ENCODE assay signal across 8 mouse cellular contexts in the genomic region with DNA sequence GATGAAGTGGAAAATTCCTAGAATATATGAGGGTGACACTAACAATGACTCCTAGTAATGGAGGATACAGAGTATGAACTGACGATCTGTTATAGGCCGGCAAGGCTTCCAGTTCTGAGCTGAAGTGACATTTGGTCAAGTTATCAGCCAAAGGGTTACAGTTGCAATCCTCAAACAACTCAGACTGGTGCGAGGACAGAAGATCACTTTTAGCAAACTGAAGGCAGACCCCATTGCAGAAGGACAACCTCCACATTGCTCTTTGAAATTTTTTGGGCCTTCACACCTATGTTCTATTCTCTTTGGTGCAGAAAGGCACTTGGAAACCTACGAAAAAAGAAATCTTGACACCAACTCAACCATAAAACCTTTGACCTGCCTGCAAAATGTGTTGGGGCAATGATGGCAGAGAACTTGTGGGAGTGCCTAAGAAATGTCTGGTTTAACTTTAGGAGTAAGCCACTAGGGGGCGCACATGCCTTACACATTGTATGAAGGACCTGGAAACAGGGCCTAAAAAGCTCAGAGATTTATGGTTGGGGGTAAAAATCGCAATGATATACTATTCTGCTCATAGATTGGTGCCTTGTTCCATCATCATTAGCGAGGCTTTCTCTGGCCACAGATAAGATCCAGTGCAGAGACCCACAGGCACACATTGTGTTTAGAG.
DNase-seq lines count a peak whose midpoint lies in the region; ATAC-seq and TF ChIP-seq lines count a peak whose summit lies in the region.

No protein-coding gene starts in this region.

- peak; percentile 63 for TF ChIP-seq CTCF in heart, postnatal 0 days (IDR thresholded peaks at IDR 0.05; ENCODE audit: low read depth)
- TF ChIP-seq CTCF in MEL (IDR thresholded peaks at IDR 0.05 in 2 of 3, conservative IDR thresholded peaks at IDR 0.05 in 1 of 3; ENCODE audit: control insufficient read depth in 1 of 3, insufficient read depth in 1 of 3, low read depth in 2 of 3, low read length in 3 of 3, poor library complexity in 1 of 3, severe bottlenecking in 1 of 3), result peak; percentile 38 to 64 (median 42); a peak in 5 of 6 replicates
- peak; percentile 51; the same call in 1 of the 2 replicates for TF ChIP-seq CTCF in cerebellum, adult 2 months (IDR thresholded peaks at IDR 0.05; ENCODE audit: borderline replicate concordance, insufficient read depth, low read depth, low read length)

- H3K4me2 ChIP-seq in heart, postnatal 0 days (ENCODE audit: low read depth, low read length), result no peak overlapping the region
- H3K4me2 ChIP-seq in midbrain, embryonic 14.5 days (ENCODE audit: low read length), result no peak overlapping the region

- no peaks in the 10 kb centered on the region for H3K36me3 ChIP-seq in heart, postnatal 0 days (replicated peaks; ENCODE audit: control insufficient read depth, insufficient read depth, low read length)
- no peaks in the 10 kb centered on the region for H3K36me3 ChIP-seq in MEL (ENCODE audit: control insufficient read depth in 1 of 2, insufficient read depth in 2 of 2, low read length in 2 of 2)
- no peaks in the 10 kb centered on the region for H3K36me3 ChIP-seq in midbrain, embryonic 14.5 days (ENCODE audit: control insufficient read depth, insufficient read depth, low read length)

- H3K9ac ChIP-seq in heart, postnatal 0 days (replicated peaks; ENCODE audit: low read depth, low read length), result no peak overlapping the region
- H3K9ac ChIP-seq in MEL (ENCODE audit: control insufficient read depth, low read depth, low read length, poor library complexity, severe bottlenecking), result no peak overlapping the region
- H3K9ac ChIP-seq in midbrain, embryonic 14.5 days (replicated peaks; ENCODE audit: low read length), result no peak overlapping the region

- TF ChIP-seq EP300 in heart, postnatal 0 days (IDR thresholded peaks at IDR 0.05; ENCODE audit: low read depth), result no peak
- no peak for TF ChIP-seq EP300 in MEL (IDR thresholded peaks at IDR 0.05; ENCODE audit: low read depth in 1 of 2, low read length in 2 of 2)

- WGBS in heart, postnatal 0 days, result 35% methylated on average over 7 of the region's 7 CpGs
- 48% methylated on average over 7 of the region's 7 CpGs for WGBS in cerebellum, adult 2 months
- 58% methylated on average over 7 of the region's 7 CpGs for WGBS in midbrain, embryonic 14.5 days

- H3K4me1 ChIP-seq in heart, postnatal 0 days (ENCODE audit: control insufficient read depth, insufficient read depth), result no peaks in the 10 kb centered on the region
- H3K4me1 ChIP-seq in MEL (ENCODE audit: control insufficient read depth in 1 of 2, insufficient read depth in 2 of 2, low read length in 2 of 2), result no peaks in the 10 kb centered on the region
- no peaks in the 10 kb centered on the region for H3K4me1 ChIP-seq in cerebellum, adult 2 months (ENCODE audit: control insufficient read depth, insufficient read depth, low read length)
- H3K4me1 ChIP-seq in midbrain, embryonic 14.5 days (ENCODE audit: control insufficient read depth, insufficient read depth, low read length), result no peaks in the 10 kb centered on the region

- no peak overlapping the region for H3K27ac ChIP-seq in heart, postnatal 0 days (ENCODE audit: low read depth)
- no peak overlapping the region for H3K27ac ChIP-seq in MEL (ENCODE audit: control insufficient read depth, low read depth, low read length)
- no peak overlapping the region for H3K27ac ChIP-seq in cerebellum, adult 2 months (ENCODE audit: insufficient read depth, low read length)
- H3K27ac ChIP-seq in midbrain, embryonic 14.5 days (replicated peaks; ENCODE audit: low read depth, low read length), result no peak overlapping the region

- DNase-seq in heart, postnatal 0 days (ENCODE audit: low spot score), result peak; percentile 42
- DNase-seq in heart, adult 9 months (ENCODE audit: low spot score in 2 of 2), result no peak
- DNase-seq in MEL (ENCODE audit: low read depth, low spot score), result peak; percentile 69
- DNase-seq in cerebellum, adult 2 months, result peak; percentile 32 to 34
- peak; percentile 5 to 83 for DNase-seq in frontal cortex, adult 2 months (ENCODE audit: extremely low spot score in 1 of 2, low spot score in 1 of 2)
- DNase-seq in layer of hippocampus, postnatal 14 days (ENCODE audit: low spot score in 2 of 2), result peak; percentile 31 to 66
- DNase-seq in midbrain, embryonic 14.5 days, result peak; percentile 89
- DNase-seq in spleen, postnatal 36 days (ENCODE audit: low spot score in 2 of 2), result no peak

- no peaks in the 10 kb centered on the region for H3K9me3 ChIP-seq in heart, postnatal 0 days (replicated peaks; ENCODE audit: control insufficient read depth, low read length)
- H3K9me3 ChIP-seq in MEL (replicated peaks; ENCODE audit: insufficient read depth, low read length), result no peaks in the 10 kb centered on the region
- H3K9me3 ChIP-seq in midbrain, embryonic 14.5 days (ENCODE audit: control insufficient read depth, low read length), result no peaks in the 10 kb centered on the region

- TF ChIP-seq POLR2A in MEL (IDR thresholded peaks at IDR 0.05; ENCODE audit: control insufficient read depth in 1 of 2, insufficient read depth in 1 of 2, low read depth in 1 of 2, low read length in 2 of 2, poor library complexity in 1 of 2), result no peak
- TF ChIP-seq POLR2A in cerebellum, adult 2 months (IDR thresholded peaks at IDR 0.05; ENCODE audit: borderline replicate concordance, insufficient read depth, low read length), result no peak

- H3K27me3 ChIP-seq in heart, postnatal 0 days (ENCODE audit: control insufficient read depth, insufficient read depth, low read length), result no peaks in the 10 kb centered on the region
- no peaks in the 10 kb centered on the region for H3K27me3 ChIP-seq in MEL (ENCODE audit: control insufficient read depth in 1 of 2, insufficient read depth in 2 of 2, low read length in 2 of 2)
- no peaks in the 10 kb centered on the region for H3K27me3 ChIP-seq in cerebellum, adult 2 months (ENCODE audit: control insufficient read depth, insufficient read depth, low read length)
- no peaks in the 10 kb centered on the region for H3K27me3 ChIP-seq in midbrain, embryonic 14.5 days (ENCODE audit: control insufficient read depth, insufficient read depth, low read length)

- ATAC-seq in heart, postnatal 0 days (ENCODE audit: insufficient read depth, low read depth), result no peak
- ATAC-seq in midbrain, embryonic 14.5 days (ENCODE audit: low FRiP score, low TSS enrichment), result peak; percentile 81; the same call in 1 of the 2 replicates

- no peaks in the 10 kb centered on the region for H3K79me2 ChIP-seq in MEL (ENCODE audit: control insufficient read depth, insufficient read depth, low read length, poor library complexity)

- peak; percentile 81 for TF ChIP-seq RAD21 in MEL (IDR thresholded peaks at IDR 0.05; ENCODE audit: low read depth, low read length)

- H3K4me3 ChIP-seq in heart, postnatal 0 days (ENCODE audit: low read depth, low read length), result no peak overlapping the region
- no peak overlapping the region for H3K4me3 ChIP-seq in MEL (ENCODE audit: control insufficient read depth in 1 of 2, insufficient read depth in 1 of 2, low read depth in 2 of 2, low read length in 2 of 2)
- no peak overlapping the region for H3K4me3 ChIP-seq in cerebellum, adult 2 months (replicated peaks; ENCODE audit: insufficient read depth, low read depth, low read length)
- no peak overlapping the region for H3K4me3 ChIP-seq in midbrain, embryonic 14.5 days (replicated peaks; ENCODE audit: low read depth, low read length)

TF ChIP-seq in MEL, 35 proteins besides CTCF, POLR2A, EP300 and RAD21:
- TF ChIP-seq ZMIZ1 (IDR thresholded peaks at IDR 0.05; ENCODE audit: low read depth, low read length) (no peak), MAX (IDR thresholded peaks at IDR 0.05; ENCODE audit: low read length) (no peak), USF2 (IDR thresholded peaks at IDR 0.05; ENCODE audit: borderline replicate concordance in 1 of 2, insufficient read depth in 1 of 2, low read depth in 1 of 2, low read length in 2 of 2) (no peak), ZC3H11A (IDR thresholded peaks at IDR 0.05; ENCODE audit: low read depth, low read length) (peak; percentile 64), E2F4 (IDR thresholded peaks at IDR 0.05; ENCODE audit: borderline replicate concordance, low read depth, low read length) (no peak), MAZ (IDR thresholded peaks at IDR 0.05; ENCODE audit: low read depth, low read length) (no peak), SMC3 (IDR thresholded peaks at IDR 0.05; ENCODE audit: low read depth, low read length) (peak; percentile 78), TAL1 (IDR thresholded peaks at IDR 0.05; ENCODE audit: low read length) (no peak), POLR2AphosphoS5 (IDR thresholded peaks at IDR 0.05; ENCODE audit: borderline replicate concordance, low read depth, low read length) (no peak), ZKSCAN1 (IDR thresholded peaks at IDR 0.05; ENCODE audit: low read depth, low read length) (no peak), ETS1 (IDR thresholded peaks at IDR 0.05; ENCODE audit: low read depth, low read length) (no peak), MYB (IDR thresholded peaks at IDR 0.05; ENCODE audit: low read depth, low read length) (no peak), NELFE (IDR thresholded peaks at IDR 0.05; ENCODE audit: low read depth, low read length) (no peak), GATA1 (IDR thresholded peaks at IDR 0.05; ENCODE audit: low read depth, low read length) (no peak), ELF1 (IDR thresholded peaks at IDR 0.05; ENCODE audit: low read depth, low read length) (no peak), MEF2A (IDR thresholded peaks at IDR 0.05; ENCODE audit: extremely low read depth, insufficient replicate concordance, low read depth, low read length, poor library complexity, severe bottlenecking) (no peak)

Comparison
In these comparisons a context has a peak if more than half of its experiments do, and no peak if none do; other contexts are left out.
1. DNase-seq: peak in heart, postnatal 0 days (single experiment), MEL (single experiment), cerebellum, adult 2 months (2 of 2), frontal cortex, adult 2 months (2 of 2), layer of hippocampus, postnatal 14 days (2 of 2) and midbrain, embryonic 14.5 days (single experiment); none in heart, adult 9 months (0 of 2) and spleen, postnatal 36 days (0 of 2).
2. Peak in every context shown above with its lines, with median percentiles within 50 percentile points of each other: CTCF ChIP-seq.